Mouse (Mus musculus): ENCODE measurements around the gene Alg5.

Gene Alg5

GRCm38 (mm10) chr3:54736101-54736927, 975 bp downstream of the Alg5 start:
- DNase-seq (ENCODE audit: low read depth, low spot score): peak; percentile 25

DNA sequence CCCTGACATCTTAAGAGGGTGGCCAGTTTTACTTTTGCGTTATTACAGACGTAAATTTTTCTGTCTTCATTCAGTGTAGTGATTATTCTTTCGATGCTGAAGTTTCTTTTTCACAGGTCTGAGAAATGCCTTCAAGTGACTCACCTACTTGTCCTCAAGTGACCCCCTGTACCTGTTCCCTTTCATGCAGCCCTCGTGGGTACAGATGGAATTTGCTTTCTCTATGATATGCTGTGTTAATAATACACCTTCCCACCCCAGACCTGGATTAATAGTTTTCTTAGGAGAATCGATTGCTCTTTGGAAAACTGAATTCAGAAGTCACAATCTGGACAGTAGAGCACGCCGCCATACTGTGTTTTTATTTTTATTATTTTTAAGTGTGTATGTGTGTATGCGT, 2.0 kb downstream of the Alg5 start:
- no peak for DNase-seq (ENCODE audit: low read depth, low spot score)

- no peak for DNase-seq (ENCODE audit: low read depth, low spot score)
Measured at GRCm38 (mm10) chr3:54741965-54742364, 6.6 kb downstream of the Alg5 start.

GRCm38 (mm10) chr3:54745799-54746198, 10.5 kb downstream of the Alg5 start:
- DNase-seq (ENCODE audit: low read depth, low spot score): no peak

DNA sequence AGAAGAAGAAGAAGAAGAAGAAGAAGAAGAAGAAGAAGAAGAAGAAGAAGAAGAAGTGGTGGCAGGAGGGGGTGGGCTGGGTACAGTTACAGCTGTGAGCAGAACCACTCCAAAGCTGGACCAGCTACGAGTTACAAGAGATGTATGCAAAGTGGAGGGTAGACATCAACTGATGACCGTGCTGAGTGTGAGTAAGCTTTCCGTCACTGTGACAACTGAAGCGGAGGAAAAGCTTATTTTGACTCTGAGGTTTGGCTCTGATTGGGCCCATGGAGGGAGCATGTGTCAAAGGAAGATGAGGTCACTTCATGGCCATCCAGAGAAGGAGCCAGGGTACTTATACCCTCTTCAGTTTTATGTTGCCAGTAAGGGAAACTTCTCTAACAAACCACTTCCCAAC, 18.1 kb downstream of the Alg5 start:
- no peak for DNase-seq (ENCODE audit: low read depth, low spot score)

- DNase-seq (ENCODE audit: low read depth, low spot score): no peak
Measured at GRCm38 (mm10) chr3:54755145-54756041, 20.1 kb downstream of the Alg5 start, which contains the start of gene Smad9. Gene Smad9 (plus strand): TSS chr3:54755582.

DNA sequence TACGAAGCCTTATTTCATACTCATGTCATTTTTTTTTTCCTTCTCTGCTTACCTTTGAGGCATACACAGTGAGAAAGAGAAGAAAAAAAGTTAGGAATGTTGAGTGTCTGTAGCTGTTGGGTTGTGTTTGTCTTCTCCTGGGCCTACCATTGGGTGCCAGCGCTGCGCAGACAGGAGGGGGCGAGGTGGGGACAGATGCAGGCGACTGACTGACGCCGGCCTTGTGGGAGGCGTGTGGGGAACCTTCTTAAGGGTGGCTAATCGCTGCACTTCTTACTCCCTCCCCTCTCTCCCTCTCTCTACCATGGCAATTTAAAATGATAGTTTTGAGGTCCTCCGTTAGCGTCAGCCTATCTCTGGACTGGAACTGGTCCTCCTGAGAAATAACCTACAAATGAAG, 20.7 kb downstream of the Alg5 start:
- DNase-seq (ENCODE audit: low read depth, low spot score): no peak

- no peak for DNase-seq (ENCODE audit: low read depth, low spot score)
Measured at GRCm38 (mm10) chr3:54757446-54757845, 22.1 kb downstream of the Alg5 start.

- no peak for DNase-seq (ENCODE audit: low read depth, low spot score)
Measured at GRCm38 (mm10) chr3:54759211-54759610, 23.9 kb downstream of the Alg5 start.

GRCm38 (mm10) chr3:54760321-54761115, 25.2 kb downstream of the Alg5 start:
- no peak for DNase-seq (ENCODE audit: low read depth, low spot score)

DNA sequence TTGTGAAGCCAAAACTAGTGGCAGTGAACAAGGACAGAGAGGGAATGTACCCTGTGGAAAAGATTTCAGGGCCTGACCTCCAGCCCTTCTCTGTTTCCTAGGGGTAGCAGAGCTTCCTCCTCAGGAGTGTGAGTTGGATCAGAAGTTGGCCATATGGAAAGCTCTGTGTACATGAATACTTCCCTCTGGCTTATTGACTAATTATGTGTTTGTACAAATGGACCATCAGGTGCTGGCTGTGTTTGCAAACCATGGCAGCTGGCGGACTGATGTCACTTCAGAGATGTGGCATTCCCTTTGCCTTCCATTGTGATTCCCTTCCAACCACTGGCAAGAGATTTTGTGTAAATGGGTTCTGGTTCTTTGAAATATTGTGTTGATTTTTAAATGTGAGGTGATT, 25.9 kb downstream of the Alg5 start:
- no peak for DNase-seq (ENCODE audit: low read depth, low spot score)

GRCm38 (mm10) chr3:54764418-54764817, 29.1 kb downstream of the Alg5 start:
- no peak for DNase-seq (ENCODE audit: low read depth, low spot score)

DNA sequence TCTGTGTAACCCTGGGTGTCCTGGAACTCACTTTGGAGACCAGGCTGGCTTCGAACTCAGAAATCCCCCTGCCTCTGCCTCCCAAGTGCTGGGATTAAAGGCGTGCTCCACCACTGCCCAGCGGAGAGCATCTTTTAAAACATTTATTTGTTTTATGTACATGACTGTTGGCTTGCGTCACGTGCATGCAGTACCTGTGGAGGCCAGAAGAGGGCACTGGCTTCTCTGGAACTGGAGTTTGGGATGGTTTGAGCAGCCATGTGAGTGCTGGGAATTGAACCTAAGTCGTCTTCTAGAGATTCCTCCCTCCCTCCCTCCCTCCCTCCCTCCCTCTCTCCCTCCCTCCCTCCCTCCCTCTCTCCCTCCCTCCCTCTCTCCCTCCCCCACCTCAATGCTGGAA, 30.2 kb downstream of the Alg5 start:
- DNase-seq (ENCODE audit: low read depth, low spot score): peak; percentile 16

- DNase-seq (ENCODE audit: low read depth, low spot score): no peak
Measured at GRCm38 (mm10) chr3:54766034-54766433, 30.7 kb downstream of the Alg5 start.

GRCm38 (mm10) chr3:54766811-54767210, 31.5 kb downstream of the Alg5 start:
- no peak for DNase-seq (ENCODE audit: low read depth, low spot score)

- no peak for DNase-seq (ENCODE audit: low read depth, low spot score)
Measured at GRCm38 (mm10) chr3:54768592-54768991, 33.3 kb downstream of the Alg5 start.

GRCm38 (mm10) chr3:54769349-54770275, 34.3 kb downstream of the Alg5 start:
- no peak for DNase-seq (ENCODE audit: low read depth, low spot score)

- no peak for DNase-seq (ENCODE audit: low read depth, low spot score)
Measured at GRCm38 (mm10) chr3:54773613-54774012, 38.3 kb downstream of the Alg5 start.

DNA sequence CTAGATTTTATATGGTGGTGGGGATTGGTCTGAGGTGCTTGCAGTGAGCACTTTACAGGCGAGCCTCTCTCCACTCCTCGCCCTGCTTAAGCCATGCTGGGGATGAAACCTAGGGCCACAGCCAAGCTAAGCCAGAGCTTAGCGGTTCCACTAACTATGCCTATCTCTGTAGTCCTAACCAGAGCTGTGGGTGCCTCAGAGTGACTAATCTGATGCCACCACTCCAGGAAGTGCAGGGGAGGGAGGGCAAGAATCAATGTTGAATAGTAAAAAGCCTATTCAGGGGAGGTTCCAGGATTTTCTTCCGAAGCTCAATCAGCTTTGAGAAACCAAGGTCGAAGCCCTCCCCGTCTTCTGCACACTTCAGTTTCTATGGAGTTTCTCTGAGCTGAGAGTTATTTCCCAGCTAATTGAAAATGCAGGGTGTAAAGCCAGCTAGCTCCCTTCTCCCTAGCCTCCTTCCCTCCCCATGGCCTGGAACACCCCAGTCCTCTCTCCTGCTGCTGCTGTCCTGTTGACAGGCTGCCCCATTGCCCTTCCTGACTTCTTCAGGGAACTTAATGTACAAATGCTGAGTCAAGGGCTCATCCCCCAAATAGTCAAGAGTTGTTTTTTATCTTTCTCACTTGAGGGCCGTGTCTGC, 40.8 kb downstream of the Alg5 start:
- no peak for DNase-seq (ENCODE audit: low read depth, low spot score)

DNA sequence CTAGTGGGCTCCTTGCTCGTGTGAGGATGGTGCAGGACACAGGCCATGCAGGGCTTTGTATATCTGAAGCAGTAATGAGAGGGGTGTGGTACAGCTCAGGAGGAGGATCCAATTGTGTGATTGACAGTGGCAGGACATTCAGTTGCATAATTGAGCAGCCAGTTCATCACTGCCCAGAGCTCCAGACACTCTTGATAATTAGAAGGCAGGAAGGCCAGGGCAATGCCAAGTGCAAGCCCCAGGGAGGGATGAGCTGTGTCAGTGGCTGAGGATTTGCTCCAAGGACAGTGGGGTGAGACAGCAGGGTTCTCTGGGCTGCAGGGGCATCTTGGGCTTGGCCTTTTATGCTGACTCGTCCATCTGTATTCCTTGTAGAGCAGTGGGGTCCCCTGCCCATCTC, 55.3 kb downstream of the Alg5 start:
- DNase-seq (ENCODE audit: low read depth, low spot score): no peak

All from CD4-positive helper T cell, adult 2 months (primary cell).